Mouse (Mus musculus): ENCODE measurements around the gene Sbsn. TPM values are rescaled to one million over a fixed set of nuclear protein-coding genes. Genes with fewer than 3 reads are reported as not detected.
A peak's percentile ranks its signal among the peaks of the same experiment; 100 is the strongest.

Sbsn gene
- polyA plus RNA-seq, 1 experiment from 2014 or later = 1.4 TPM

DNA sequence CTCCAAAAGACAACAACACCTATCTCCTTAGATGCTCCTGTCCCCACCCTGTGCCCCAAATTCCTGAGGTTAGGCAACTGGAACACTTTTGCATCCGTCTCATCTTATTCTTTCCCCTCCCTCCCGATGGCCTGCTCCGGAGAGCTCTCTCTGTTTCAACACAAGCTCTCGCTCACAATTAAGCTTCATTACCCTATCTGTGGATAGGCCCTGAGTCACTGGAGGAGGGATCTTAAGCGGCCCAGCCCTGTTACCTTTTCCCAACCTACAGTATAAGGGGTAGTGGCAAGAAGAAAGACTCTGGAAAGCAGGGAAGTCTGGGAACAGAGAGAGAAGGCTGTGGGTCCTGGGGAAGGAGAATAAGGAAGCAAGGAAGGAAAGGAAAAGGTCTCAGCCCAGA lies 12.2 kb downstream of the Sbsn start, which contains the start of gene Dmkn:
Dmkn (plus strand) TSS at position 301 of the 400 bp plus-strand sequence.
- WGBS = 52% methylated on average over 5 of the region's 5 CpGs
- H3K4me2 ChIP-seq (replicated peaks) = no peak within 1 kb of the TSS
- no peak for ATAC-seq
- H3K27ac ChIP-seq = no peak within 1 kb of the TSS
- H3K27me3 ChIP-seq (replicated peaks) = peaks cover 2% of the 10 kb centered on the region; the same call in 1 of the 2 replicates
- H3K36me3 ChIP-seq = no peaks in the 10 kb centered on the region
- H3K9me3 ChIP-seq = no peaks in the 10 kb centered on the region
- 0 out of 2 replicates have a peak, but pooled peaks cover 6% of the 10 kb centered on the region for H3K4me1 ChIP-seq (replicated peaks)
- H3K9ac ChIP-seq = no peak within 1 kb of the TSS
- H3K4me3 ChIP-seq (replicated peaks) = no peak within 1 kb of the TSS

DNA sequence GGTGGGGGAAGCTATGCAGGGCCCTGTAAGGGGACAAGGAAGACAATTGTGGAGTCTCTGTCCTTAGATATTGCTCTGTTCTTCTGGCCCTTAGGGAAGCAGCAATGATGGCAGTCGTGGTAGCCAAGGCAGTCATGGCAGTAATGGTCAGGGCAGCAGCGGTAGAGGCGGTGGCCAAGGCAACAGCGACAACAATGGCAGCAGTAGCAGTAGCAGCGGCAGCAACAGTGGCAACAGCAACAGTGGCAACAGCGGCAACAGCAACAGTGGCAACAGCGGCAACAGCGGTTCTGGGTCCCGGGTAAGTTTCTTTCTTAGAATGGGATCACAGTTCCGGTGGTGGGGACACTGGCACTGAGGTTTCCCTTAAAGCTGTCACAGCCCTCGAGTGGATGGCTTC lies 13.9 kb downstream of the Sbsn start:
- Histone ChIP-seq H3K27ac (no peak overlapping the region), H3K4me2 (replicated peaks) (no peak overlapping the region), H3K9me3 (no peaks in the 10 kb centered on the region), H3K27me3 (replicated peaks) (peaks cover 2% of the 10 kb centered on the region; the same call in 1 of the 2 replicates), H3K4me3 (replicated peaks) (no peak overlapping the region), H3K36me3 (no peaks in the 10 kb centered on the region), H3K9ac (no peak overlapping the region), H3K4me1 (replicated peaks) (0 out of 2 replicates have a peak, but pooled peaks cover 4% of the 10 kb centered on the region)
- WGBS = 44% methylated on average over 11 of the region's 11 CpGs
- ATAC-seq = no peak

DNA sequence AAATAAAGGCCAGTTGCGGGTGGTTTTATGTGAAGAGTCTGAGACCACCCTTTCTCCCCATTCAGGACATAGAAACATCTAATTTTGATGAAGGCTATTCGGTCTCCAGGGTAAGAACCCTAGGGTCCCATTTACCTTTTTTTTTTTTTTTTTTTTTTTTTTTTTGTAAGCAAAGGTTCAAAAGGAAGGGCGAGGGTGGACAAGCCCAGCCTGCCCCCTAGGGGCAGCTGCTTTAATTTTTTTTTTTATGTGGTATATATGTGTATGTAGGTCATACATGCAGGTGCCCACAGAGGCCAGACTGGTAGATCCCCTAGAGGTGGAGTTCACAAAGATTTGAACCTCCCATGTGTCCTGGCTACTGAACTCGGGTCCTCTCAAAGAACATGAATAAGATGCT lies 15.1 kb downstream of the Sbsn start:
- Histone ChIP-seq H3K36me3 (no peaks in the 10 kb centered on the region), H3K4me1 (replicated peaks) (0 out of 2 replicates have a peak, but pooled peaks cover 4% of the 10 kb centered on the region), H3K27ac (no peak overlapping the region), H3K4me2 (replicated peaks) (no peak overlapping the region), H3K9me3 (no peaks in the 10 kb centered on the region), H3K4me3 (replicated peaks) (no peak overlapping the region), H3K27me3 (replicated peaks) (peaks cover 2% of the 10 kb centered on the region; the same call in 1 of the 2 replicates), H3K9ac (no peak overlapping the region)
- ATAC-seq = no peak
- WGBS = 92% methylated on average over 4 of the region's 4 CpGs

DNA sequence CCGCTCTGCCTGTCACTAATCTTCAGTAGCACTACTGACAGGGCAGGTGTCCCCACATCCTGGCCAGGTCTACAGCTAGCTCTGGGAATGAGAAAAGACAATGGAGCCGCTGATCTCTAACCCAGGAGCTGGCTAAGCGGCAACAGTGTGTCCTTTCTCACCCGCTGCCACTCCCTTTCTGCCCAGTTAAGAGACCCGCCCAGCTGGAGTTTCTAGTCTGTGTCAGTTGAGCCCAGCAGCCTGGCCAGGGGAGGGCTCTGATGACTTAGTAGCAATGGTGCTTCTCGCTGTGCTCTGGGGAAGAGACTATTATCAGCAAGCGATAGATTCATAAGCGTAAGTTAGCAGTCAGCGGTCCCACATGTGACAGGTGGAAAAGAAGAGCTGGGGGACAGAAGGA lies 18.0 kb downstream of the Sbsn start:
- WGBS = 32% methylated on average over 9 of the region's 9 CpGs
- no peak overlapping the region for H3K4me3 ChIP-seq (replicated peaks)
- H3K9me3 ChIP-seq = no peaks in the 10 kb centered on the region
- peak; percentile 82 for ATAC-seq
- H3K27ac ChIP-seq = no peak overlapping the region
- H3K9ac ChIP-seq = no peak overlapping the region
- no peaks in the 10 kb centered on the region; the same call in 1 of the 2 replicates for H3K27me3 ChIP-seq (replicated peaks)
- no peaks in the 10 kb centered on the region for H3K36me3 ChIP-seq
- peak overlapping the region; percentile 28; the same call in 1 of the 2 replicates for H3K4me2 ChIP-seq (replicated peaks)
- H3K4me1 ChIP-seq (replicated peaks) = 0 out of 2 replicates have a peak, but pooled peaks cover 4% of the 10 kb centered on the region

DNA sequence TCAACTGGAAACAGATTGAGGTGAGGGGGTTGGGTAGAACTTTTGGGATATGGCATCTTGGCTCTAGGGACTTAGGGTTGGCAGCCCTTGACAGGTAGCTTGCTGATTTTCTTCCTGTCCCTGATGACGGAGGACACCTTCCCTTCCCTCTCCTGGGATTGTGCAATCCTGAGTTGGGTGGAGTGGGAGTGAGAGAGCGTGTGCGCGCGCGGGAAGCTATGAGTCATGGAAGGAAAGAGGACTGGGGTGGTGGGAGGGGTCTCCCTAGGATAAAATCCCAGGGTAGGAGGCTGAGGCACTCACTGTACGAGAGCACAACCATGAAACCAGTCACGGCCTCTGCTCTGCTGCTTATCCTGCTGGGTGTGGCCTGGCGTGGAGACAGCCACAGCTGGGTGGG lies 24.8 kb downstream of the Sbsn start:
- ATAC-seq = peak; percentile 47
- Histone ChIP-seq H3K36me3 (no peaks in the 10 kb centered on the region), H3K4me3 (replicated peaks) (no peak overlapping the region), H3K4me1 (replicated peaks) (no peaks in the 10 kb centered on the region), H3K27me3 (replicated peaks) (no peaks in the 10 kb centered on the region), H3K4me2 (replicated peaks) (no peak overlapping the region), H3K27ac (no peak overlapping the region), H3K9me3 (no peaks in the 10 kb centered on the region), H3K9ac (no peak overlapping the region)
- 73% methylated on average over 9 of the region's 9 CpGs for WGBS

- H3K9ac ChIP-seq = no peak overlapping the region
- H3K9me3 ChIP-seq = no peaks in the 10 kb centered on the region
- H3K27ac ChIP-seq = no peak overlapping the region
- H3K4me1 ChIP-seq (replicated peaks) = no peaks in the 10 kb centered on the region
- no peaks in the 10 kb centered on the region for H3K27me3 ChIP-seq (replicated peaks)
- WGBS = 62% methylated on average over 7 of the region's 7 CpGs
- no peak overlapping the region for H3K4me3 ChIP-seq (replicated peaks)
- no peaks in the 10 kb centered on the region for H3K36me3 ChIP-seq
- no peak overlapping the region for H3K4me2 ChIP-seq (replicated peaks)
- ATAC-seq = no peak
These were observed 25.9 kb downstream of the Sbsn start for GRCm38 (mm10) chr7:30777081-30777579.

DNA sequence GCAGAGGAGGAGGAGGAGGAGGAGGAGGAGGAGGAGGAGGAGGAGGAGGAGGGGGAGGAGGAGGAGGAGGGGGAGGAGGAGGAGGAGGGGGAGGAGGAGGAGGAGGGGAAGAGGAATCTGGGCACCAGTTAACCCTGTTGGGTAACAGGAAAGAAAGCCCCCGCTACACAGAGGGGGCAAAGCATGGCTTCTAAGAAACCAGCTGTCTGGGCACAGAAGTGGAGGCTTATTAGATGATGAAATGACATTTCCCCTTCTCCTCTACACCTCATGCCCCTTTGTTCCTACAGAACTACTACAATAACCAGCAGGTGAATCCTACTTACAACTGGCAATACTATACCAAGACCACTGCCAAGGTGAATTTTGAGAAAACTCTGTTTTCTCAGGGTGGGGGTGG lies 26.6 kb downstream of the Sbsn start:
- WGBS = 80% methylated on average over 1 of the region's 1 CpGs
- Histone ChIP-seq H3K27me3 (replicated peaks) (no peaks in the 10 kb centered on the region), H3K9ac (no peak overlapping the region)

GRCm38 (mm10) chr7:30781792-30782191 lies 30.5 kb downstream of the Sbsn start:
- Histone ChIP-seq H3K27me3 (replicated peaks) (no peaks in the 10 kb centered on the region), H3K27ac (no peak overlapping the region), H3K4me1 (replicated peaks) (no peaks in the 10 kb centered on the region), H3K36me3 (no peaks in the 10 kb centered on the region), H3K4me2 (replicated peaks) (no peak overlapping the region), H3K4me3 (replicated peaks) (no peak overlapping the region), H3K9me3 (no peaks in the 10 kb centered on the region), H3K9ac (no peak overlapping the region)
- 67% methylated on average over 4 of the region's 4 CpGs for WGBS
- no peak for ATAC-seq

More for the DNA sequence above, 26.6 kb downstream of the Sbsn start:
- Histone ChIP-seq H3K4me2 (replicated peaks) (no peak overlapping the region), H3K27ac (no peak overlapping the region), H3K4me3 (replicated peaks) (no peak overlapping the region), H3K36me3 (no peaks in the 10 kb centered on the region), H3K9me3 (no peaks in the 10 kb centered on the region), H3K4me1 (replicated peaks) (no peaks in the 10 kb centered on the region)
- no peak for ATAC-seq

DNA sequence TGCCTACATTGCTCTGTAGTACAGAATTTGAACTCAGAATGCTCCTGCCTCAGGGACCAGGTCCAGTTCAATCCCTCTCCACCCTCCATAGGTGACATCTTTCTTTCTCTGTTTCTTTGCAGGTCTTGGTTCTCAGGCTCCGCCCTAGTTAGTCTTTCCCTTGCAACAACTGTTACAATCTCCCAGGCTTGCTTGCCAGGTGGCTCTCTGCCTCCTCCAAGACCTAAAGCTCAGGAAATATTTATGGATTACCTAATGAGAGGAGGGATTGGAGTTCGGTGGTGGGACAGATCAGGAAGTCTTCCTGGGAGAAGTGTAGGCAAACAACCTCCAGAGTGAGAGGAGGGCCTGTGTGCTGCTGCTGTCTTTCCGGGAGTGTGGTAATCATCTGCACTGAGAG lies 31.4 kb downstream of the Sbsn start:
- H3K4me3 ChIP-seq (replicated peaks) = no peak overlapping the region
- H3K27ac ChIP-seq = no peak overlapping the region
- H3K4me2 ChIP-seq (replicated peaks) = no peak overlapping the region
- 74% methylated on average over 3 of the region's 3 CpGs for WGBS
- ATAC-seq = no peak
- no peaks in the 10 kb centered on the region for H3K9me3 ChIP-seq
- no peak overlapping the region for H3K9ac ChIP-seq
- no peaks in the 10 kb centered on the region for H3K36me3 ChIP-seq
- H3K27me3 ChIP-seq (replicated peaks) = no peaks in the 10 kb centered on the region
- no peaks in the 10 kb centered on the region for H3K4me1 ChIP-seq (replicated peaks)

GRCm38 (mm10) chr7:30785154-30785553 lies 33.9 kb downstream of the Sbsn start:
- Histone ChIP-seq H3K4me2 (replicated peaks) (no peak overlapping the region), H3K4me3 (replicated peaks) (no peak overlapping the region), H3K27ac (no peak overlapping the region), H3K27me3 (replicated peaks) (no peaks in the 10 kb centered on the region), H3K9ac (no peak overlapping the region), H3K36me3 (no peaks in the 10 kb centered on the region), H3K4me1 (replicated peaks) (no peaks in the 10 kb centered on the region), H3K9me3 (no peaks in the 10 kb centered on the region)
- ATAC-seq = peak; percentile 21; the same call in 1 of the 2 replicates
- WGBS = 66% methylated on average over 1 of the region's 1 CpGs

DNA sequence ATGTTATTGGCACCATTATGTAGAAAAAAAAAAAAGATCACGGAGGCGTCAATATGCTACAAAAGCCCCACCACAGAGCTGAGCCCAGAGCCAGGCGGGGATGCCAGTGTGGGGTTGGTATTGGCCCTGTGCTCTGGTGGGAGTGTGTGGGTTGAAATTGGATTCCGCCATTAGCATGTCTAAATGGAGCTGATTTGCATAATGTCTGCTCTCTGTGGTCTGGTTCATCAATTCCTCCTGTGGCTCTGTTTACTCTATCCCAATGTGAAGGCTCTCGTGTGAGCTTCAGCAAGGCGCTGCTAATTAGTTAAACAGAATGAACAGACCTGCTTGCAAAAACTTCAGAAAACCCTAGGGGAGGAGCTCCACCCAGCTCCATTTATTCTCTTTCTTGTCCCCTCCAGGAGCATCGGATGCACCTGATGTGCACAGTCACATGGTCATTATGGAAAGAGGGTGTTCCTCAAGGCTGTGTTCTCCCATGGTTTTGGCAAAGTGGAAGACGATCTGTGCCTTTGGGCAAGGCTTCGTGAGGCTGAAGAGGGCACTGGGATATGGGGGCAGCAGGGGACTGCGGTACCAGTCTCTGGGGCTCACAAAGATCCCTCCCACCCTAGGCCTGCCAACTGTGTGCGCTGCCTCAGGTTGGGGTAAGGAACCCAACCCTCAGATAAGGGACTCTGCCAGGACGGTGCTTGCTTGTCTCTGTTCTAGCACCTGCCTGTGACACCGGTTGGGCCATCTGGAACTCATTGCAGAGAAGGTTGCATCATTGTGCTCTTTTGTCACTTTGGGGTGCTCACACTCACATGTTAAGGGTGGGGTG lies 34.7 kb downstream of the Sbsn start:
- ATAC-seq = no peak
- Histone ChIP-seq H3K4me2 (replicated peaks) (no peak overlapping the region), H3K36me3 (no peaks in the 10 kb centered on the region), H3K4me3 (replicated peaks) (no peak overlapping the region), H3K4me1 (replicated peaks) (no peaks in the 10 kb centered on the region), H3K27ac (no peak overlapping the region), H3K9ac (no peak overlapping the region), H3K9me3 (no peaks in the 10 kb centered on the region), H3K27me3 (replicated peaks) (no peaks in the 10 kb centered on the region)
- WGBS = 68% methylated on average over 13 of the region's 13 CpGs

DNA sequence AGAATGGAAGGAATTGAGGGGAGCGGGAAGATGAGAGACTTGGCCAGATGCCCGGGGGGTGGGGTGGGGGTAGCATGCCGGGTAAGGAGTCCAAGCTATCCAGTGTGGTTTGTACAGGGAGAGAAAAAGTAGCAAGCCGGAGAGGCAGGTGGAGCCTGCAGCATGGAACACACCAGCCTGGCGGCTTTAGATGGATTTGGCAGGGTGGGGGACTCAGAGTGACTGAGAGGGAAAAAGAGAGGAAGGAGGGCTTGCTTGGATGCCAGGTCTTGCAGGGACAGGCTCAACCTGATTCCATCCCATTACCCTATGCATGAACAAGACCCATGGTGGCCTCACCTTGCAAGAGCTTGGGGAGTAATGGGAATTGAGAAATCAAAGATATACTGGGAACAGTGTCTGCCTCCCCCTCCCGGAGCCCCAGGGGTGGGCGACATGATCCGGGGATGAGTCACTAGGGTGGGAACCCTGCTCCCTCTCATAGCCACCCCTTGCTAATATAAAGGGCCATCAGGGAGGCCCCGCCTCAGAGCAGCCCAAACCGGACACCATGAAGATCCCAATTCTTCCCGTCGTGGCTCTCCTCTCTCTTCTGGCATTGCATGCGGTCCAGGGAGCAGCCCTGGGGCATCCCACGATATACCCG lies 36.2 kb downstream of the Sbsn start, which contains the start of gene Krtdap:
Krtdap (plus strand) TSS at position 520 of the 646 bp plus-strand sequence.
- H3K9ac ChIP-seq = no peak within 1 kb of the TSS
- no peak within 1 kb of the TSS for H3K4me2 ChIP-seq (replicated peaks)
- H3K4me1 ChIP-seq (replicated peaks) = no peaks in the 10 kb centered on the region
- WGBS = 49% methylated on average over 15 of the region's 15 CpGs
- H3K27me3 ChIP-seq (replicated peaks) = no peaks in the 10 kb centered on the region
- H3K9me3 ChIP-seq = no peaks in the 10 kb centered on the region
- ATAC-seq = no peak
- no peak within 1 kb of the TSS for H3K27ac ChIP-seq
- H3K4me3 ChIP-seq (replicated peaks) = no peak within 1 kb of the TSS
- no peaks in the 10 kb centered on the region for H3K36me3 ChIP-seq
